Mouse (Mus musculus): Measurements from ENCODE around the gene Smtnl2.

- TF ChIP-seq CTCF (IDR thresholded peaks at IDR 0.05; ENCODE audit: borderline replicate concordance, control insufficient read depth, extremely low read depth, insufficient read depth, low read length, poor library complexity), result no peak
- no peak for TF ChIP-seq POLR2A (IDR thresholded peaks at IDR 0.05; ENCODE audit: control insufficient read depth, extremely low read depth, insufficient read depth, low read length, poor library complexity)
Observed at GRCm38 (mm10) chr11:72376562-72376961, 35.0 kb downstream of the Smtnl2 start.

Data from thymus, adult 2 months (tissue).